Mouse (Mus musculus) neural tube, embryonic 11.5 days (tissue): ENCODE data around the gene Kif24. TPM values are rescaled to one million over a fixed set of nuclear protein-coding genes. Genes with fewer than 3 reads are reported as not detected.
"Not testable (repeated sequence)": the region's sequence is repeated elsewhere in the genome, so short reads cannot be mapped to it uniquely, and the experiment has no call there.

Experiments
- ATAC-seq: fragments of 200-750 bp; cut with Nextera tagmentation; 2 replicates; pipeline ENCODE4 v1.8.0; 2017; ENCODE audit warnings: moderate number of reproducible peaks, mild to moderate bottlenecking, moderate TSS enrichment, moderate library complexity; ENCODE audit not compliant: insufficient read depth, low FRiP score, low TSS enrichment
- DNase-seq: peaks from one replicate; pipeline ENCODE4 v3.0.0-alpha.2; 2015; ENCODE audit warnings: low spot score
- H3K27ac ChIP-seq: fragments of 300-500 bp; sonication (generic); 2 replicates; pipeline ENCODE4 v1.5.1; 2014; ENCODE audit warnings: low read depth, mild to moderate bottlenecking, low read length
- H3K27me3 ChIP-seq: fragments of 300-500 bp; sonication (generic); 2 replicates; pipeline ENCODE4 v1.6.1; 2014; ENCODE audit warnings: mild to moderate bottlenecking, low read length, mixed read lengths; ENCODE audit not compliant: control insufficient read depth, insufficient read depth
- H3K36me3 ChIP-seq: fragments of 300-500 bp; sonication (generic); 2 replicates; pipeline ENCODE4 v1.6.1; 2014; ENCODE audit warnings: mild to moderate bottlenecking, low read length, moderate library complexity, mixed read lengths; ENCODE audit not compliant: control insufficient read depth, insufficient read depth
- H3K4me1 ChIP-seq: fragments of 300-500 bp; sonication (generic); 2 replicates; pipeline ENCODE4 v1.6.1; 2014; ENCODE audit warnings: low read length, mixed read lengths; ENCODE audit not compliant: control insufficient read depth, insufficient read depth
- H3K4me2 ChIP-seq: fragments of 300-500 bp; sonication (generic); 2 replicates; pipeline ENCODE4 v1.6.1; 2014; ENCODE audit warnings: low read depth, mild to moderate bottlenecking, moderate library complexity
- H3K4me3 ChIP-seq: fragments of 300-500 bp; sonication (generic); 2 replicates; pipeline ENCODE4 v1.5.1; 2014; ENCODE audit warnings: low read depth, low read length
- H3K9ac ChIP-seq: fragments of 300-500 bp; sonication (generic); 2 replicates; pipeline ENCODE4 v1.6.1; 2014; ENCODE audit warnings: mild to moderate bottlenecking, low read length
- H3K9me3 ChIP-seq: fragments of 300-500 bp; sonication (generic); 2 replicates; pipeline ENCODE4 v1.6.1; 2016; ENCODE audit warnings: low read length; ENCODE audit not compliant: control insufficient read depth
- WGBS: fragments of 180-500 bp; shearing (Covaris S2); extraction: QIAGEN DNeasy Blood & Tissue Kit; methylation state at CpG from one replicate; pipeline ENCODE4 v1.1.7; 2014; 5-methylcytosine and 5-hydroxymethylcytosine counted together
- polyA plus RNA-seq: library from polyadenylated mRNA; unstranded; fragments of >200 nt; fragmentation: Nextera tagmentation; extraction: Ambion mirVana; gene quantifications from 2 replicates; pipeline ENCODE4 v1.2.1, GENCODE M21; 2014

Gene Kif24
- polyA plus RNA-seq, 1 experiment from 2014 or later: 9.2 TPM

DNA sequence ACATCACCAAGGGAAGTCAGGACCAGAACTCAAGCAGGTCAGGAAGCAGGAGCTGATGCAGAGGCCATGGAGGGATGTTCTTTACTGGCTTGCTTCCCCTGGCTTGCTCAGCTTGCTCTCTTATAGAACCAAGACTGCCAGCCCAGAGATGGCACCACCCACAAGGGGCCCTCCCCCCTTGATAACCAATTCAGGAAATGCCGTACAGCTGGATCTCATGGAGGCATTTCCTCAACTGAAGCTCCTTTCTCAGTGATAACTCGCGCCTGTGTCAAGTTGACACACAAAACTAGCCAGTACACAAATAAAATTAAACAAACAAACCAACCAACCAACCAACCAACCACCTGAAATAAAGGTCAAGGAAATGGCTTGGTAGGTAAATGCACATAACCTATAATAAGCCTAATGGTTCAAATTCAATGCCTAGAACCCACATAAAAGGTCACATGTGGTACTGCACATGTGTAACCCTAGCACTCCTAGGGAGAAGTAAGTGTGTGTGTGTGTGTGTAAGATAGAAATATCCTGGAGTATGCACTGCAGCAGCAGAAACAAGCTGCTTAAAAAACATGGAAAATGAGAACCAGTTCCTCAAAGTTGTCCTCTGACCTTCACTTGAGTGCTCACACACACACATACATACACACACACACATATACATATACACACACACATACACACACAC, 1.5 kb downstream of the Kif24 start:
- not testable (repeated sequence) for H3K4me3 ChIP-seq, ATAC-seq, H3K27me3 ChIP-seq, H3K4me1 ChIP-seq, H3K27ac ChIP-seq, H3K36me3 ChIP-seq, H3K9me3 ChIP-seq, H3K9ac ChIP-seq, DNase-seq
- WGBS: 84% methylated on average over 3 of the region's 3 CpGs
- H3K4me2 ChIP-seq: peak overlapping the region; percentile 54; the same call in 1 of the 2 replicates

DNA sequence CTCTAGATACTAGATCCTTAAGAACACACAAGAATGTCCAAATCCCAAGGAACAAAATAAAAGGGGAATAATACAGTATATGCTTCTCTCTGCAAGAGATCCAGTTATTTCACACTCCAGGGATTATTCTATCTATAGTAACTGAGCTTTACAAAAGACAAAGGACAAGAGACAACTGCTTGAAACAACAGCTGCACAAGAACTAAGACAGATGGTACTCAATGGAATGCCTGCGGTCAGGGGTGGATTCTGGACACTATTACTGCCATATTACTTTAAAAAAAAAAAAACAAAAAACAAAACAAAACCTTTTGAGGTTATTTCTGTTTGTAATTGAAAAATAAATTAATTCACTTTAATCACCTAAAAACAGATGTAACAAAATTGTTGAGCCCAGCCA, 4.0 kb downstream of the Kif24 start:
- H3K4me1 ChIP-seq: no peaks in the 10 kb centered on the region; the same call in 1 of the 2 replicates
- no peaks in the 10 kb centered on the region for H3K27me3 ChIP-seq
- DNase-seq (no peak), ATAC-seq (no peak)
- WGBS: 95% methylated on average over 1 of the region's 1 CpGs
- no peaks in the 10 kb centered on the region for H3K9me3 ChIP-seq
- H3K36me3 ChIP-seq: no peaks in the 10 kb centered on the region; the same call in 1 of the 2 replicates
- no peak overlapping the region for H3K4me3 ChIP-seq
- no peak overlapping the region for H3K27ac ChIP-seq
- no peak overlapping the region for H3K4me2 ChIP-seq
- H3K9ac ChIP-seq: no peak overlapping the region

DNA sequence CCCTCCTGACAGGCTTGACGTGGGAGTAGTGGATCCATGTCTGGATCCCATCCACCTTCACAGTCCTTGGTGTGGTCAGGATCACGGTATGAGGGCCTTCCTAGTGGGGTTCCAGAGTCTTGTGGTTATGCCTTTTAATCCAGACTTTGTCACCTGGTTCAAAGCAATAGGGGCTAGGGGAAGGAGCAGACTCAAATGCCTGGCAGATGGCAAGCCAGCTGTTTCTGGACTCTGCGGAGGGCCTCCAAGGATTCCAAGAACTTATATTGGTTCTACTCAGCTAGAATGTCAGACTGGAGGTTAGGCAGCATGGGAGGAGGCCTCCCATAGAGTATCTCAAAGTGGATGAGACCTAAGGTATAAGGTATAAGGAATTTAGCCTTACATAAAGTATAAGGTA, 17.1 kb downstream of the Kif24 start:
- H3K4me1 ChIP-seq: no peaks in the 10 kb centered on the region
- no peak overlapping the region for H3K4me2 ChIP-seq
- whole genome bisulfite sequencing: 96% methylated on average over 3 of the region's 3 CpGs
- no peaks in the 10 kb centered on the region for H3K9me3 ChIP-seq
- no peaks in the 10 kb centered on the region; the same call in 1 of the 2 replicates for H3K36me3 ChIP-seq
- no peak overlapping the region for H3K9ac ChIP-seq
- no peak for DNase-seq
- ATAC-seq: no peak
- H3K4me3 ChIP-seq: no peak overlapping the region
- H3K27ac ChIP-seq: no peak overlapping the region
- H3K27me3 ChIP-seq: no peaks in the 10 kb centered on the region

DNA sequence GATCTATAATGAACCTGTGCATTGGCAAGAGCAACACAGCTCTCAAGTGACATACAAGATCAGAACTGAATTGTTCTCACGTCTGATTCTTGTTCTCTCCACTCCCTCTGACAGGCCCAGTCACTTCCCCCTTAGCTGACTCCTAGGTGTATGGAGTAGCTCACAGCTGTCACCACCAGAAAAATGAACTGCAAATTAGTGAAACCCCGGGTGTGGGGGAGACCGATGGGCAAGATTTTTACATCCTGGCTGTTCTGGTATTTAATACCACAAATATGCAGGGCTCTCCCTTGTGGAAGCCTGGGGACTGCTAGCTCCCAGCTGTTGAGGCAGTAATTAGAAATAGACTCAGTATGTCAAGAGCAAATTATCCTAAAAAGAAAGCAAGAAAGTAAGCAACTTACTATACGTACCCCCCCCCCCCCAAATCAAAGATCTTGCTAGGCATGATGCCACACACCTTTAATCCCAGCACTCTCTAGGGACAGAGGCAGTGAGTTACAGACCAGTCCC, 21.8 kb downstream of the Kif24 start:
- ATAC-seq (no peak), DNase-seq (no peak)
- no peaks in the 10 kb centered on the region; the same call in none of the 2 replicates for H3K36me3 ChIP-seq
- H3K9me3 ChIP-seq: no peaks in the 10 kb centered on the region
- H3K27me3 ChIP-seq: no peaks in the 10 kb centered on the region
- no peaks in the 10 kb centered on the region for H3K4me1 ChIP-seq
- no peak overlapping the region for H3K27ac ChIP-seq
- H3K4me2 ChIP-seq: no peak overlapping the region
- WGBS: 86% methylated on average over 4 of the region's 4 CpGs
- no peak overlapping the region for H3K9ac ChIP-seq
- no peak overlapping the region for H3K4me3 ChIP-seq

DNA sequence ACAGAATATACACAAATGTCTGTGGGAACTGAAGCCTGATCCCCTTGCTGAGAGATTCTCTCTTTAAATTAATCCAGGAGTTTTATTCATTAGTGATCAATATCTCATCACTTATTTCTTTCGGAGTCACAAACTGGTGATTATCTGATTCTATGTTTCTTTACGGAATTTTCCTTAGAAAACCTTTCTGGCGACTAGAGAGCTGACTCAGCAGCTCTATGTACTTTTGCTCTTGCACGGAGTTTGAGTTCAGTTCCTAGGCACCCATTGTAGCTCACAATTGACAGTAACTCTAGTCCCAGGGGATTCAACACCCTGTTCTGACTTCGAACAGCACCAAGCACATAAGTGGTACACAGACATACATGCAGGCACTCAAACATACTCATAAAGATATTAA, 25.8 kb downstream of the Kif24 start:
- no peaks in the 10 kb centered on the region for H3K27me3 ChIP-seq
- no peaks in the 10 kb centered on the region for H3K9me3 ChIP-seq
- H3K27ac ChIP-seq: no peak overlapping the region
- H3K36me3 ChIP-seq: no peaks in the 10 kb centered on the region; the same call in 1 of the 2 replicates
- H3K4me3 ChIP-seq: no peak overlapping the region
- H3K4me2 ChIP-seq: no peak overlapping the region
- ATAC-seq (no peak), DNase-seq (no peak)
- no peak overlapping the region for H3K9ac ChIP-seq
- 91% methylated on average over 5 of the region's 5 CpGs for WGBS
- H3K4me1 ChIP-seq: no peaks in the 10 kb centered on the region

DNA sequence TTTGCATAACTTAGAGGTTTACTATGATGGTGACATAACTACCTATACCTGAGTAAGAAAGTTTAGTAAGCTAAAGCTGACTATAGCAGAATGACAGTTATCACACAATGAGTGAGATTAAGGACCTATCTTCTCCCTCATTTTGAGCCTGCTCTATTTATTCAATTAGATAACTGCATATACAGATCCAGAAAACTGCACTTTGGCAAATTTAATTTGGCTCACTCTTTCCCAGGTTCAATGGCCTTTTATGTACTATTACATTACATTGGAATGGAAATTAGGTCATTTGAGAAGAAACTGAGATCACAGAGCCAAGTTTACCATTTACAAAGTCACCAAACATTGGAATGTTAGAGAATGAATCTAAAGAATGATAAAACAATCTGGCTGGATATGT, 47.7 kb downstream of the Kif24 start:
- DNase-seq (no peak), ATAC-seq (no peak)
- H3K9me3 ChIP-seq: no peaks in the 10 kb centered on the region
- H3K4me1 ChIP-seq: no peaks in the 10 kb centered on the region
- H3K27me3 ChIP-seq: no peaks in the 10 kb centered on the region
- no peak overlapping the region for H3K4me2 ChIP-seq
- no peak overlapping the region for H3K9ac ChIP-seq
- H3K4me3 ChIP-seq: no peak overlapping the region
- H3K36me3 ChIP-seq: no peaks in the 10 kb centered on the region
- H3K27ac ChIP-seq: no peak overlapping the region

DNA sequence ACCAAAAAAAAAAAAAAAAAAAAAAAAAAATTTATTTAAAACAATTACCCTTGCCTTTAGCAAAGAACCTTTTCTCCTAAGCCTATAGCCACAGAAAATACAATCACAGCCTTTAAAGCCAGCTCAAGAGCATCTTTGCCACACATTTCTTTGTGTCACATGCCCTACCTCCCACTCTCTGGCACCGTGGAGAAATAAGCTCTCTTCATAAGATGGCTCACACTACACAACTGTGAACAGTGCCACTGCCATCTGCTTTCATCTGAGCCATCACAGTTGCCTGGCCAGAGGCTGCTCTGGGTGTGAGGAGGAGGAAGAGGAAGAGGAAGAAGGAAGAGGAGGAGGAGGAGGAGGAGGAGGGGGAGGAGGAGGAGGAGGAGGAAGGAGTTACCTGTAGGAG, 55.3 kb downstream of the Kif24 start:
- no peaks in the 10 kb centered on the region for H3K36me3 ChIP-seq
- H3K9ac ChIP-seq: no peak overlapping the region
- H3K4me1 ChIP-seq: no peaks in the 10 kb centered on the region
- H3K27me3 ChIP-seq: no peaks in the 10 kb centered on the region
- DNase-seq (no peak), ATAC-seq (no peak)
- H3K9me3 ChIP-seq: no peaks in the 10 kb centered on the region
- WGBS: 94% methylated on average over 1 of the region's 1 CpGs
- no peak overlapping the region for H3K4me3 ChIP-seq
- no peak overlapping the region for H3K27ac ChIP-seq
- no peak overlapping the region for H3K4me2 ChIP-seq

DNA sequence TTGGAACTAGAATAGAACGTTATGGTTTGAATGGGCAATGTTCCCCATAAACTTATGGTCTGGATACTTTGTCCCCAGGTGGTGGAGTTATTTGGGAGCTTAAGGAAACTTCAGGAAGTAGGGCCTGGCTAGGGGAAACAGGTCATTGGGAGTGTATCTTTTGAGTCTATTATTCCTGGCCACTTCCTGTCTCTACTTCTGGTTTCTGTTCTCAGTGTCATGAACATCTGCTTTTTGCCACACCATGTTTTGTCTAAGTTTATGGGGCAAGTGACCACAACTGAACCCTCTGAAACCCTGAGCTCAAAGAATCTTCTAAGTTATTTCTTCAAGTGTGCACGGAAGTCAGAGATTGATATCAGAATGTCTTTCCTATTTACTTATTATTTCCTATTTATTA, 57.3 kb downstream of the Kif24 start:
- no peak overlapping the region for H3K4me2 ChIP-seq
- H3K9ac ChIP-seq: no peak overlapping the region
- DNase-seq (no peak), ATAC-seq (no peak)
- H3K4me3 ChIP-seq: no peak overlapping the region
- 88% methylated on average over 2 of the region's 2 CpGs for WGBS
- no peaks in the 10 kb centered on the region for H3K36me3 ChIP-seq
- H3K27ac ChIP-seq: no peak overlapping the region
- H3K27me3 ChIP-seq: no peaks in the 10 kb centered on the region
- H3K4me1 ChIP-seq: no peaks in the 10 kb centered on the region
- no peaks in the 10 kb centered on the region for H3K9me3 ChIP-seq

DNA sequence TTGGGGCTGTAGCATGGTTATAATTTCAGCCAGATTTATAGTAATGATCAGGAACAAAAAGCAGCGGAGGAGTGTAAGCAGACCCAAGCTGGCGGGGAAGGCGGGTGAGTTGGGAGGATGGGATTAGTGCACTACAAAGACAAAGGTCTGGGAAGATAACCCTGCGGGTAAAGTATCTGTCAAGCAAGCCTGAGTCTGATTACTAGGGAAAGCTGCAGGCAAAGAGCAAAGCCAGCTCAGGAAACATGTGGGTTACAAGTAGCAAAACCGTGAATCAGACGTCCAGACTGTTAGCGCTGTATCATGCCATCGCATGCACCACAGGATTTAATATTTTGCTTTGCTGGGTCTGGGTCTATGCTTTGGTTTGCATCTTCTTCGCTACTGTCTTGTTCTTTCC, 58.1 kb downstream of the Kif24 start:
- Histone ChIP-seq H3K27me3 (no peaks in the 10 kb centered on the region), H3K9ac (no peak overlapping the region), H3K27ac (no peak overlapping the region), H3K9me3 (no peaks in the 10 kb centered on the region), H3K36me3 (no peaks in the 10 kb centered on the region), H3K4me2 (no peak overlapping the region), H3K4me1 (no peaks in the 10 kb centered on the region), H3K4me3 (no peak overlapping the region)
- WGBS: 91% methylated on average over 9 of the region's 9 CpGs
- ATAC-seq (no peak), DNase-seq (no peak)
